Mouse (Mus musculus) ES-Bruce4 (cell line): ENCODE data around the gene Msh5. TPM values are rescaled to one million over a fixed set of nuclear protein-coding genes. Genes with fewer than 3 reads are reported as not detected.

Source experiments
- H3K27ac ChIP-seq: 2 replicates; pipeline ENCODE4 v1.5.1; 2012; ENCODE audit warnings: low read length, inconsistent platforms; ENCODE audit not compliant: insufficient read depth
- H3K27me3 ChIP-seq: 2 replicates; pipeline ENCODE4 v1.6.1; 2012; ENCODE audit warnings: mild to moderate bottlenecking, low read length, inconsistent platforms; ENCODE audit not compliant: control insufficient read depth, poor library complexity, insufficient read depth, severe bottlenecking
- H3K36me3 ChIP-seq: 2 replicates; pipeline ENCODE4 v1.6.1; 2012; ENCODE audit warnings: inconsistent platforms, mild to moderate bottlenecking, low read length, moderate library complexity; ENCODE audit not compliant: control insufficient read depth, poor library complexity, insufficient read depth, severe bottlenecking
- H3K4me1 ChIP-seq: one replicate; pipeline ENCODE4 v1.8.1; 2011; ENCODE audit warnings: low read length; ENCODE audit not compliant: control insufficient read depth, insufficient read depth
- H3K4me3 ChIP-seq: 2 replicates; pipeline ENCODE4 v1.5.1; 2011; ENCODE audit warnings: low read depth, mild to moderate bottlenecking, low read length
- H3K9ac ChIP-seq: 2 replicates; pipeline ENCODE4 v1.6.1; 2012; ENCODE audit warnings: low read depth, mild to moderate bottlenecking, inconsistent platforms; ENCODE audit not compliant: poor library complexity, severe bottlenecking
- H3K9me3 ChIP-seq: replicated peaks from 2 replicates; pipeline ENCODE4 v1.6.1; 2012; ENCODE audit warnings: mild to moderate bottlenecking, low read length, inconsistent platforms; ENCODE audit not compliant: control insufficient read depth, poor library complexity, insufficient read depth, severe bottlenecking
- CTCF ChIP-seq: IDR thresholded peaks from one replicate; pipeline ENCODE4 v1.8.1; 2011; ENCODE audit warnings: low read depth, low read length
- EP300 ChIP-seq: IDR thresholded peaks from 2 replicates; pipeline ENCODE4 v1.6.1; 2011; ENCODE audit warnings: low read depth, low read length; ENCODE audit not compliant: insufficient read depth
- POLR2A ChIP-seq: IDR thresholded peaks from one replicate; pipeline ENCODE4 v1.8.1; 2011; ENCODE audit warnings: low read length; ENCODE audit not compliant: insufficient read depth
- polyA plus RNA-seq: library from polyadenylated mRNA; stranded (reverse); fragments of >200 nt; gene quantifications from 2 replicates; pipeline ENCODE4 v1.2.4, GENCODE M21; 2011; ENCODE audit warnings: low read depth; ENCODE audit not compliant: missing spikeins, insufficient read depth, insufficient read length

Msh5 gene
- polyA plus RNA-seq, 1 experiment = 6.7 TPM

GRCm38 (mm10) chr17:35021842-35022477 is 24.6 kb downstream of the Msh5 start:
- Histone ChIP-seq H3K36me3 (no peaks in the 10 kb centered on the region), H3K9ac (no peak overlapping the region), H3K27me3 (no peaks in the 10 kb centered on the region), H3K9me3 (no peaks in the 10 kb centered on the region), H3K4me3 (no peak overlapping the region), H3K27ac (no peak overlapping the region), H3K4me1 (peaks cover 5% of the 10 kb centered on the region)
- TF ChIP-seq CTCF = no peak
- no peak for TF ChIP-seq POLR2A
- no peak for TF ChIP-seq EP300

GRCm38 (mm10) chr17:35021163-35021808 is 25.3 kb downstream of the Msh5 start:
- Histone ChIP-seq H3K36me3 (no peaks in the 10 kb centered on the region), H3K27ac (no peak overlapping the region), H3K9me3 (no peaks in the 10 kb centered on the region), H3K4me3 (peak overlapping the region; percentile 18; the same call in 1 of the 2 replicates), H3K27me3 (no peaks in the 10 kb centered on the region), H3K4me1 (peaks cover 5% of the 10 kb centered on the region), H3K9ac (no peak overlapping the region)
- TF ChIP-seq POLR2A (no peak), EP300 (peak; percentile 17; the same call in 1 of the 2 replicates), CTCF (peak; percentile 99)

GRCm38 (mm10) chr17:35020551-35020950 is 26.0 kb downstream of the Msh5 start:
- Histone ChIP-seq H3K9me3 (no peaks in the 10 kb centered on the region), H3K27me3 (no peaks in the 10 kb centered on the region), H3K9ac (no peak overlapping the region), H3K4me3 (no peak overlapping the region), H3K27ac (no peak overlapping the region), H3K36me3 (peaks cover 4% of the 10 kb centered on the region; the same call in 1 of the 2 replicates), H3K4me1 (peaks cover 3% of the 10 kb centered on the region)
- TF ChIP-seq POLR2A (no peak), EP300 (no peak), CTCF (no peak)

GRCm38 (mm10) chr17:35019894-35020293 is 26.7 kb downstream of the Msh5 start:
- H3K9ac ChIP-seq = no peak overlapping the region
- H3K9me3 ChIP-seq = no peaks in the 10 kb centered on the region
- peaks cover 10% of the 10 kb centered on the region for H3K36me3 ChIP-seq
- no peak overlapping the region for H3K4me3 ChIP-seq
- H3K27me3 ChIP-seq = no peaks in the 10 kb centered on the region
- TF ChIP-seq CTCF = no peak
- no peak for TF ChIP-seq EP300
- TF ChIP-seq POLR2A = no peak
- H3K27ac ChIP-seq = no peak overlapping the region
- H3K4me1 ChIP-seq = peaks cover 3% of the 10 kb centered on the region

- Histone ChIP-seq H3K36me3 (peaks cover 21% of the 10 kb centered on the region), H3K9me3 (no peaks in the 10 kb centered on the region), H3K4me1 (peaks cover 3% of the 10 kb centered on the region), H3K4me3 (no peak overlapping the region), H3K27me3 (no peaks in the 10 kb centered on the region), H3K27ac (no peak overlapping the region), H3K9ac (no peak overlapping the region)
- no peak for TF ChIP-seq CTCF
- TF ChIP-seq EP300 = no peak
- no peak for TF ChIP-seq POLR2A
Measured at GRCm38 (mm10) chr17:35018171-35018570, 28.4 kb downstream of the Msh5 start.

- TF ChIP-seq EP300 = no peak
- no peak for TF ChIP-seq CTCF
- no peak for TF ChIP-seq POLR2A
- peaks cover 25% of the 10 kb centered on the region for H3K36me3 ChIP-seq
- no peaks in the 10 kb centered on the region for H3K27me3 ChIP-seq
- peaks cover 2% of the 10 kb centered on the region for H3K4me1 ChIP-seq
- H3K9me3 ChIP-seq = no peaks in the 10 kb centered on the region
- no peak overlapping the region for H3K9ac ChIP-seq
- H3K4me3 ChIP-seq = no peak overlapping the region
- H3K27ac ChIP-seq = no peak overlapping the region
Measured at GRCm38 (mm10) chr17:35017706-35018030, 28.9 kb downstream of the Msh5 start.
